Mouse (Mus musculus) naive thymus-derived CD4-positive, alpha-beta T cell, adult 2 months (primary cell): Measurements from ENCODE around the gene Ephb6.
A peak's percentile ranks its signal among the peaks of the same experiment; 100 is the strongest.

Source experiments
- DNase-seq: peaks from one replicate; pipeline ENCODE4 v3.0.0-alpha.2; 2011; ENCODE audit warnings: low read depth

Gene Ephb6

GRCm38 (mm10) chr6:41605061-41605793 lies at the start of gene Ephb6:
Ephb6 (plus strand) TSS chr6:41605482.
- peak; percentile 80 for DNase-seq

- DNase-seq: peak; percentile 72
Measured at GRCm38 (mm10) chr6:41556389-41556788, 48.9 kb upstream of the Ephb6 start.

- DNase-seq: peak; percentile 56
Measured at GRCm38 (mm10) chr6:41557468-41557867, 47.8 kb upstream of the Ephb6 start.

GRCm38 (mm10) chr6:41558271-41558670 lies 47.0 kb upstream of the Ephb6 start:
- peak; percentile 82 for DNase-seq

- peak; percentile 77 for DNase-seq
Measured at GRCm38 (mm10) chr6:41559331-41559730, 46.0 kb upstream of the Ephb6 start.

- no peak for DNase-seq
Measured at GRCm38 (mm10) chr6:41560273-41560672, 45.0 kb upstream of the Ephb6 start.

GRCm38 (mm10) chr6:41562598-41562997 lies 42.7 kb upstream of the Ephb6 start:
- peak; percentile 21 for DNase-seq

GRCm38 (mm10) chr6:41563104-41563951 lies 42.0 kb upstream of the Ephb6 start:
- DNase-seq: peak; percentile 50

GRCm38 (mm10) chr6:41565261-41565660 lies 40.0 kb upstream of the Ephb6 start:
- no peak for DNase-seq

- DNase-seq: peak; percentile 38
Measured at GRCm38 (mm10) chr6:41566965-41567364, 38.3 kb upstream of the Ephb6 start.

GRCm38 (mm10) chr6:41569078-41569477 lies 36.2 kb upstream of the Ephb6 start:
- no peak for DNase-seq

GRCm38 (mm10) chr6:41576526-41577097 lies 28.7 kb upstream of the Ephb6 start:
- DNase-seq: no peak

GRCm38 (mm10) chr6:41577297-41577696 lies 28.0 kb upstream of the Ephb6 start:
- no peak for DNase-seq

GRCm38 (mm10) chr6:41581295-41581694 lies 24.0 kb upstream of the Ephb6 start:
- DNase-seq: peak; percentile 56

GRCm38 (mm10) chr6:41582189-41582588 lies 23.1 kb upstream of the Ephb6 start:
- no peak for DNase-seq

GRCm38 (mm10) chr6:41604401-41605050 lies 756 bp upstream of the Ephb6 start:
- peak; percentile 79 for DNase-seq

- peak; percentile 18 for DNase-seq
Measured at GRCm38 (mm10) chr6:41605794-41606104, 467 bp downstream of the Ephb6 start.

GRCm38 (mm10) chr6:41606214-41606613 lies 932 bp downstream of the Ephb6 start:
- peak; percentile 18 for DNase-seq

- DNase-seq: no peak
Measured at GRCm38 (mm10) chr6:41607637-41608036, 2.4 kb downstream of the Ephb6 start.

GRCm38 (mm10) chr6:41620173-41620798 lies 15.0 kb downstream of the Ephb6 start:
- DNase-seq: no peak

GRCm38 (mm10) chr6:41621241-41621990 lies 16.1 kb downstream of the Ephb6 start:
- DNase-seq: no peak
